Mouse (Mus musculus): ENCODE measurements around the gene Phospho2.

GRCm38 (mm10) chr2:69849215-69849614 lies 59.8 kb downstream of the Phospho2 start:
- TF ChIP-seq GATA1 (IDR thresholded peaks at IDR 0.05; ENCODE audit: borderline replicate concordance, low read length) (no peak), FLI1 (IDR thresholded peaks at IDR 0.05; ENCODE audit: low read length) (no peak)
